Mouse (Mus musculus): ENCODE measurements around the gene Tuba3a. TPM values are rescaled to one million over a fixed set of nuclear protein-coding genes. Genes with fewer than 3 reads are reported as not detected.
"Not testable (repeated sequence)": the region's sequence is repeated elsewhere in the genome, so short reads cannot be mapped to it uniquely, and the experiment has no call there.

Tuba3a gene
- polyA plus RNA-seq, 1 experiment from 2014 or later: 0.45 TPM

GRCm38 (mm10) chr6:125267469-125267868 lies 18.4 kb downstream of the Tuba3a start:
- H3K9me3 ChIP-seq (ENCODE audit: control insufficient read depth, low read length): no peaks in the 10 kb centered on the region; the same call in 1 of the 2 replicates
- no peak for DNase-seq (ENCODE audit: low spot score)
- no peaks in the 10 kb centered on the region for H3K27me3 ChIP-seq (replicated peaks; ENCODE audit: control insufficient read depth, insufficient read depth, low read length)
- no peak overlapping the region for H3K9ac ChIP-seq (ENCODE audit: low read depth, low read length)
- ATAC-seq (ENCODE audit: low read depth): no peak
- H3K4me3 ChIP-seq (ENCODE audit: low read depth, low read length): no peak overlapping the region
- no peaks in the 10 kb centered on the region for H3K4me1 ChIP-seq (ENCODE audit: control insufficient read depth, insufficient read depth, low read length)
- H3K27ac ChIP-seq (replicated peaks; ENCODE audit: low read depth, low read length): no peak overlapping the region
- H3K4me2 ChIP-seq (ENCODE audit: low read depth, low read length): no peak overlapping the region
- 85% methylated on average over 3 of the region's 3 CpGs for WGBS
- H3K36me3 ChIP-seq (ENCODE audit: control insufficient read depth, insufficient read depth, low read length): no peaks in the 10 kb centered on the region

- WGBS: 61% methylated on average over 6 of the region's 6 CpGs
- not testable (repeated sequence) for H3K4me3 ChIP-seq (ENCODE audit: low read depth, low read length); H3K36me3 ChIP-seq (ENCODE audit: control insufficient read depth, insufficient read depth, low read length); ATAC-seq (ENCODE audit: low read depth); H3K27me3 ChIP-seq (replicated peaks; ENCODE audit: control insufficient read depth, insufficient read depth, low read length); DNase-seq (ENCODE audit: low spot score); H3K9me3 ChIP-seq (ENCODE audit: control insufficient read depth, low read length); H3K4me2 ChIP-seq (ENCODE audit: low read depth, low read length); H3K9ac ChIP-seq (ENCODE audit: low read depth, low read length); H3K4me1 ChIP-seq (ENCODE audit: control insufficient read depth, insufficient read depth, low read length); H3K27ac ChIP-seq (replicated peaks; ENCODE audit: low read depth, low read length)
Measured at GRCm38 (mm10) chr6:125266600-125266999, 19.2 kb downstream of the Tuba3a start.

GRCm38 (mm10) chr6:125266091-125266490 lies 19.8 kb downstream of the Tuba3a start:
- Histone ChIP-seq H3K9ac (ENCODE audit: low read depth, low read length) (no peak overlapping the region), H3K4me3 (ENCODE audit: low read depth, low read length) (no peak overlapping the region), H3K27ac (replicated peaks; ENCODE audit: low read depth, low read length) (no peak overlapping the region), H3K4me2 (ENCODE audit: low read depth, low read length) (no peak overlapping the region), H3K4me1 (ENCODE audit: control insufficient read depth, insufficient read depth, low read length) (no peaks in the 10 kb centered on the region), H3K9me3 (ENCODE audit: control insufficient read depth, low read length) (no peaks in the 10 kb centered on the region; the same call in 1 of the 2 replicates), H3K36me3 (ENCODE audit: control insufficient read depth, insufficient read depth, low read length) (no peaks in the 10 kb centered on the region), H3K27me3 (replicated peaks; ENCODE audit: control insufficient read depth, insufficient read depth, low read length) (no peaks in the 10 kb centered on the region)
- DNase-seq (ENCODE audit: low spot score): no peak
- 79% methylated on average over 13 of the region's 13 CpGs for WGBS
- no peak for ATAC-seq (ENCODE audit: low read depth)

- no peaks in the 10 kb centered on the region for H3K36me3 ChIP-seq (ENCODE audit: control insufficient read depth, insufficient read depth, low read length)
- H3K27ac ChIP-seq (replicated peaks; ENCODE audit: low read depth, low read length): no peak overlapping the region
- DNase-seq (ENCODE audit: low spot score) (no peak), ATAC-seq (ENCODE audit: low read depth) (no peak)
- no peak overlapping the region for H3K4me2 ChIP-seq (ENCODE audit: low read depth, low read length)
- WGBS: 49% methylated on average over 10 of the region's 10 CpGs
- no peaks in the 10 kb centered on the region; the same call in 1 of the 2 replicates for H3K9me3 ChIP-seq (ENCODE audit: control insufficient read depth, low read length)
- H3K9ac ChIP-seq (ENCODE audit: low read depth, low read length): 0 out of 2 replicates have a peak overlapping the region, but pooled peaks have one; percentile 5
- no peaks in the 10 kb centered on the region for H3K27me3 ChIP-seq (replicated peaks; ENCODE audit: control insufficient read depth, insufficient read depth, low read length)
- H3K4me1 ChIP-seq (ENCODE audit: control insufficient read depth, insufficient read depth, low read length): no peaks in the 10 kb centered on the region
- H3K4me3 ChIP-seq (ENCODE audit: low read depth, low read length): no peak overlapping the region
Measured at GRCm38 (mm10) chr6:125265239-125265638, 20.6 kb downstream of the Tuba3a start.

GRCm38 (mm10) chr6:125264219-125264618 lies 21.6 kb downstream of the Tuba3a start:
- ATAC-seq (ENCODE audit: low read depth) (no peak), DNase-seq (ENCODE audit: low spot score) (no peak)
- Histone ChIP-seq H3K36me3 (ENCODE audit: control insufficient read depth, insufficient read depth, low read length) (no peaks in the 10 kb centered on the region), H3K4me3 (ENCODE audit: low read depth, low read length) (no peak overlapping the region), H3K27me3 (replicated peaks; ENCODE audit: control insufficient read depth, insufficient read depth, low read length) (no peaks in the 10 kb centered on the region), H3K4me1 (ENCODE audit: control insufficient read depth, insufficient read depth, low read length) (no peaks in the 10 kb centered on the region), H3K9ac (ENCODE audit: low read depth, low read length) (no peak overlapping the region), H3K4me2 (ENCODE audit: low read depth, low read length) (no peak overlapping the region), H3K27ac (replicated peaks; ENCODE audit: low read depth, low read length) (no peak overlapping the region), H3K9me3 (ENCODE audit: control insufficient read depth, low read length) (no peaks in the 10 kb centered on the region; the same call in 1 of the 2 replicates)
- WGBS: 87% methylated on average over 9 of the region's 9 CpGs

GRCm38 (mm10) chr6:125260006-125260555 lies 25.8 kb downstream of the Tuba3a start:
- Histone ChIP-seq H3K27me3 (replicated peaks; ENCODE audit: control insufficient read depth, insufficient read depth, low read length) (no peaks in the 10 kb centered on the region), H3K9ac (ENCODE audit: low read depth, low read length) (no peak overlapping the region), H3K4me1 (ENCODE audit: control insufficient read depth, insufficient read depth, low read length) (no peaks in the 10 kb centered on the region), H3K4me2 (ENCODE audit: low read depth, low read length) (no peak overlapping the region), H3K9me3 (ENCODE audit: control insufficient read depth, low read length) (no peaks in the 10 kb centered on the region; the same call in 1 of the 2 replicates), H3K36me3 (ENCODE audit: control insufficient read depth, insufficient read depth, low read length) (no peaks in the 10 kb centered on the region), H3K4me3 (ENCODE audit: low read depth, low read length) (no peak overlapping the region), H3K27ac (replicated peaks; ENCODE audit: low read depth, low read length) (no peak overlapping the region)
- 83% methylated on average over 10 of the region's 10 CpGs for WGBS
- ATAC-seq (ENCODE audit: low read depth) (no peak), DNase-seq (ENCODE audit: low spot score) (no peak)

- Histone ChIP-seq H3K27ac (replicated peaks; ENCODE audit: low read depth, low read length) (no peak overlapping the region), H3K9ac (ENCODE audit: low read depth, low read length) (no peak overlapping the region), H3K4me3 (ENCODE audit: low read depth, low read length) (no peak overlapping the region), H3K9me3 (ENCODE audit: control insufficient read depth, low read length) (no peaks in the 10 kb centered on the region; the same call in 1 of the 2 replicates), H3K4me1 (ENCODE audit: control insufficient read depth, insufficient read depth, low read length) (no peaks in the 10 kb centered on the region), H3K4me2 (ENCODE audit: low read depth, low read length) (no peak overlapping the region), H3K27me3 (replicated peaks; ENCODE audit: control insufficient read depth, insufficient read depth, low read length) (no peaks in the 10 kb centered on the region), H3K36me3 (ENCODE audit: control insufficient read depth, insufficient read depth, low read length) (no peaks in the 10 kb centered on the region)
- 77% methylated on average over 8 of the region's 8 CpGs for whole genome bisulfite sequencing
- ATAC-seq (ENCODE audit: low read depth): no peak
- no peak for DNase-seq (ENCODE audit: low spot score)
Measured at GRCm38 (mm10) chr6:125256222-125256966, 29.4 kb downstream of the Tuba3a start.

- ATAC-seq (ENCODE audit: low read depth) (no peak), DNase-seq (ENCODE audit: low spot score) (no peak)
- 80% methylated on average over 7 of the region's 7 CpGs for WGBS
- no peak overlapping the region for H3K4me3 ChIP-seq (ENCODE audit: low read depth, low read length)
- no peaks in the 10 kb centered on the region for H3K36me3 ChIP-seq (ENCODE audit: control insufficient read depth, insufficient read depth, low read length)
- no peaks in the 10 kb centered on the region for H3K27me3 ChIP-seq (replicated peaks; ENCODE audit: control insufficient read depth, insufficient read depth, low read length)
- H3K27ac ChIP-seq (replicated peaks; ENCODE audit: low read depth, low read length): no peak overlapping the region
- no peak overlapping the region for H3K9ac ChIP-seq (ENCODE audit: low read depth, low read length)
- no peaks in the 10 kb centered on the region for H3K4me1 ChIP-seq (ENCODE audit: control insufficient read depth, insufficient read depth, low read length)
- no peak overlapping the region for H3K4me2 ChIP-seq (ENCODE audit: low read depth, low read length)
- H3K9me3 ChIP-seq (ENCODE audit: control insufficient read depth, low read length): no peaks in the 10 kb centered on the region; the same call in 1 of the 2 replicates
Measured at GRCm38 (mm10) chr6:125255516-125256044, 30.3 kb downstream of the Tuba3a start.
